Mouse (Mus musculus): ENCODE results near the gene Hoxd11.

Gene Hoxd11

GRCm38 (mm10) chr2:74667191-74667841, 12.0 kb upstream of the Hoxd11 start:
- DNase-seq = no peak

- no peak for DNase-seq
Observed at GRCm38 (mm10) chr2:74667842-74668357, 11.5 kb upstream of the Hoxd11 start, which contains the start of gene Hoxd13. TSS of gene Hoxd13 (plus strand) at chr2:74668310.

- no peak for DNase-seq
Observed at GRCm38 (mm10) chr2:74668370-74669229, 10.8 kb upstream of the Hoxd11 start.

- no peak for DNase-seq
Observed at GRCm38 (mm10) chr2:74669230-74669578, 10.2 kb upstream of the Hoxd11 start.

- DNase-seq = no peak
Observed at GRCm38 (mm10) chr2:74669650-74670235, 9.6 kb upstream of the Hoxd11 start.

- DNase-seq = no peak
Observed at GRCm38 (mm10) chr2:74670632-74671188, 8.6 kb upstream of the Hoxd11 start.

GRCm38 (mm10) chr2:74671847-74672246, 7.5 kb upstream of the Hoxd11 start:
- no peak for DNase-seq

- no peak for DNase-seq
Observed at GRCm38 (mm10) chr2:74672481-74673362, 6.6 kb upstream of the Hoxd11 start.

- DNase-seq = no peak
Observed at GRCm38 (mm10) chr2:74673835-74674425, 5.4 kb upstream of the Hoxd11 start.

GRCm38 (mm10) chr2:74674881-74675665, 4.3 kb upstream of the Hoxd11 start, which contains the start of gene Hoxd12:
TSS of gene Hoxd12 (plus strand) at chr2:74675013.
- DNase-seq = no peak

GRCm38 (mm10) chr2:74675666-74676282, 3.6 kb upstream of the Hoxd11 start:
- DNase-seq = no peak

- no peak for DNase-seq
Observed at GRCm38 (mm10) chr2:74676376-74677052, 2.8 kb upstream of the Hoxd11 start.

GRCm38 (mm10) chr2:74677106-74677505, 2.3 kb upstream of the Hoxd11 start:
- no peak for DNase-seq

GRCm38 (mm10) chr2:74679596-74679971, 227 bp downstream of the Hoxd11 start:
- DNase-seq = no peak

- DNase-seq = no peak
Observed at GRCm38 (mm10) chr2:74679980-74680379, 623 bp downstream of the Hoxd11 start.

GRCm38 (mm10) chr2:74680561-74681398, 1.4 kb downstream of the Hoxd11 start:
- no peak for DNase-seq

GRCm38 (mm10) chr2:74681594-74682531, 2.5 kb downstream of the Hoxd11 start:
- no peak for DNase-seq

- no peak for DNase-seq
Observed at GRCm38 (mm10) chr2:74682796-74683195, 3.4 kb downstream of the Hoxd11 start.
